ENCODE assay signal across 27 mouse cellular contexts in genomic region chr3:27613011-27613410, GRCm38 (mm10).
DNase-seq lines count a peak whose midpoint lies in the region; ATAC-seq lines count a peak whose summit lies in the region.
"Had no signal": no experiment of that assay in that cellular context is flagged by ENCODE, and none has a peak within 500 bp of the region (broad histone marks: within the 10 kb centered on the region; RNA-seq: fewer than 3 reads in every experiment).

No protein-coding gene starts in this region.

- peaks cover 83% of the 10 kb centered on the region for H3K4me1 ChIP-seq in heart, embryonic 13.5 days
- H3K4me1 ChIP-seq in kidney, embryonic 16.5 days (ENCODE audit: insufficient read depth, low read length) = peaks cover 34% of the 10 kb centered on the region
- H3K4me1 ChIP-seq in neural tube, embryonic 12.5 days = peaks cover 15% of the 10 kb centered on the region

- no peak for DNase-seq in heart, adult 18-20 months
- no peak for DNase-seq in kidney, adult 8-10 months
- no peak for DNase-seq in neural tube, embryonic 10.5 days (ENCODE audit: extremely low spot score, low spot score)
- DNase-seq: adrenal gland, postnatal 25 days; B cell, adult 2 months; cerebellum, adult 11-12 months; cerebellum, postnatal 36 days; gastrocnemius, postnatal 10 days; kidney, adult 2 months; kidney, postnatal 25 days; retina, postnatal 1 day; right cerebral cortex, postnatal 14 days; thymus, adult 18-20 months; thymus, postnatal 25 days had no signal

- peaks cover 14% of the 10 kb centered on the region for H3K36me3 ChIP-seq in heart, embryonic 13.5 days
- peaks cover 10% of the 10 kb centered on the region; the same call in 1 of the 2 replicates for H3K36me3 ChIP-seq in kidney, embryonic 16.5 days (ENCODE audit: insufficient read depth, low read length)
- no peaks in the 10 kb centered on the region for H3K36me3 ChIP-seq in neural tube, embryonic 12.5 days
- H3K36me3 ChIP-seq: forebrain, embryonic 12.5 days; heart, embryonic 15.5 days; hindbrain, embryonic 15.5 days; limb, embryonic 12.5 days; midbrain, embryonic 12.5 days; neural tube, embryonic 13.5 days had no signal

- no peaks in the 10 kb centered on the region for H3K9me3 ChIP-seq in heart, embryonic 13.5 days
- H3K9me3 ChIP-seq in kidney, embryonic 16.5 days (ENCODE audit: low read length) = no peaks in the 10 kb centered on the region
- no peaks in the 10 kb centered on the region for H3K9me3 ChIP-seq in neural tube, embryonic 12.5 days
- H3K9me3 ChIP-seq: forebrain, embryonic 12.5 days; heart, embryonic 15.5 days; hindbrain, embryonic 15.5 days; limb, embryonic 12.5 days; lung, embryonic 15.5 days; midbrain, embryonic 12.5 days; neural tube, embryonic 13.5 days had no signal

- 49% methylated on average over 4 of the region's 4 CpGs for WGBS in heart, embryonic 13.5 days
- WGBS in kidney, embryonic 16.5 days = 60% methylated on average over 4 of the region's 4 CpGs
- 72% methylated on average over 4 of the region's 4 CpGs for WGBS in neural tube, embryonic 12.5 days

- H3K27ac ChIP-seq in heart, embryonic 13.5 days (replicated peaks) = 0 out of 2 replicates have a peak overlapping the region, but pooled peaks have one; percentile 2
- 0 out of 2 replicates have a peak overlapping the region, but pooled peaks have one; percentile 3 for H3K27ac ChIP-seq in kidney, embryonic 16.5 days (ENCODE audit: low read length)
- no peak overlapping the region for H3K27ac ChIP-seq in neural tube, embryonic 12.5 days
- H3K27ac ChIP-seq: forebrain, embryonic 12.5 days; heart, embryonic 15.5 days; hindbrain, embryonic 15.5 days; limb, embryonic 12.5 days; lung, embryonic 15.5 days; midbrain, embryonic 12.5 days; neural tube, embryonic 13.5 days had no signal

- H3K27me3 ChIP-seq in heart, embryonic 13.5 days (replicated peaks) = no peaks in the 10 kb centered on the region
- no peaks in the 10 kb centered on the region for H3K27me3 ChIP-seq in kidney, embryonic 16.5 days (ENCODE audit: insufficient read depth, low read length)
- H3K27me3 ChIP-seq in neural tube, embryonic 12.5 days (replicated peaks) = no peaks in the 10 kb centered on the region
- H3K27me3 ChIP-seq: forebrain, embryonic 12.5 days; heart, embryonic 15.5 days; hindbrain, embryonic 15.5 days; limb, embryonic 12.5 days; lung, embryonic 15.5 days; midbrain, embryonic 12.5 days; neural tube, embryonic 13.5 days had no signal

- H3K4me3 ChIP-seq in heart, embryonic 13.5 days = no peak overlapping the region
- H3K4me3 ChIP-seq in kidney, embryonic 16.5 days (ENCODE audit: low read length) = no peak overlapping the region
- H3K4me3 ChIP-seq in neural tube, embryonic 12.5 days = no peak overlapping the region
- H3K4me3 ChIP-seq: erythroblast, embryonic 14.5 days; forebrain, embryonic 12.5 days; heart, embryonic 15.5 days; hindbrain, embryonic 15.5 days; limb, embryonic 12.5 days; lung, embryonic 15.5 days; midbrain, embryonic 12.5 days; neural tube, embryonic 13.5 days had no signal

- H3K4me2 ChIP-seq in heart, embryonic 13.5 days = no peak overlapping the region
- no peak overlapping the region for H3K4me2 ChIP-seq in kidney, embryonic 16.5 days (replicated peaks; ENCODE audit: low read depth, low read length)
- H3K4me2 ChIP-seq in neural tube, embryonic 12.5 days (replicated peaks) = no peak overlapping the region
- H3K4me2 ChIP-seq: forebrain, embryonic 12.5 days; heart, embryonic 15.5 days; hindbrain, embryonic 15.5 days; limb, embryonic 12.5 days; liver, embryonic 11.5 days; lung, embryonic 15.5 days; midbrain, embryonic 12.5 days; neural tube, embryonic 13.5 days had no signal

- H3K9ac ChIP-seq in heart, embryonic 13.5 days = no peak overlapping the region
- H3K9ac ChIP-seq in kidney, embryonic 16.5 days (replicated peaks; ENCODE audit: low read length) = no peak overlapping the region
- no peak overlapping the region for H3K9ac ChIP-seq in neural tube, embryonic 12.5 days
- H3K9ac ChIP-seq: forebrain, embryonic 12.5 days; heart, embryonic 15.5 days; hindbrain, embryonic 15.5 days; limb, embryonic 12.5 days; lung, embryonic 15.5 days; midbrain, embryonic 12.5 days; neural tube, embryonic 13.5 days had no signal

- ATAC-seq in heart, embryonic 13.5 days (ENCODE audit: extremely low read depth, insufficient number of reproducible peaks, low FRiP score, low TSS enrichment) = no peak
- ATAC-seq in kidney, embryonic 16.5 days (ENCODE audit: low FRiP score, low TSS enrichment) = no peak
- peak; percentile 54; the same call in 1 of the 2 replicates for ATAC-seq in neural tube, embryonic 12.5 days (ENCODE audit: low FRiP score, low read depth)
- ATAC-seq: inflammation-experienced regulatory T-cells, adult 6 months had no signal
